ENCODE assay signal across 9 mouse cellular contexts in genomic region chr10:66911261-66911911, GRCm38 (mm10).
DNase-seq lines count a peak whose midpoint lies in the region; ATAC-seq and TF ChIP-seq lines count a peak whose summit lies in the region.
"Had no signal": no experiment of that assay in that cellular context is flagged by ENCODE, and none has a peak within 500 bp of the region (broad histone marks: within the 10 kb centered on the region; RNA-seq: fewer than 3 reads in every experiment).

No protein-coding gene starts in this region.

- H3K36me3 ChIP-seq in limb, embryonic 14.5 days (ENCODE audit: control insufficient read depth, insufficient read depth, low read length) = no peaks in the 10 kb centered on the region
- H3K36me3 ChIP-seq in small intestine, adult 2 months (ENCODE audit: control insufficient read depth, insufficient read depth, low read length) = no peaks in the 10 kb centered on the region
- no peaks in the 10 kb centered on the region for H3K36me3 ChIP-seq in thymus, adult 2 months (ENCODE audit: control insufficient read depth, insufficient read depth, low read length)
- H3K36me3 ChIP-seq: neural tube, embryonic 12.5 days had no signal

- no peak overlapping the region for H3K4me2 ChIP-seq in limb, embryonic 14.5 days (replicated peaks; ENCODE audit: low read depth, low read length, severe bottlenecking)
- H3K4me2 ChIP-seq: neural tube, embryonic 12.5 days had no signal

- no peaks in the 10 kb centered on the region for H3K27me3 ChIP-seq in limb, embryonic 14.5 days (ENCODE audit: control insufficient read depth, insufficient read depth, low read length)
- no peaks in the 10 kb centered on the region for H3K27me3 ChIP-seq in small intestine, adult 2 months (ENCODE audit: control insufficient read depth, insufficient read depth, low read length)
- no peaks in the 10 kb centered on the region for H3K27me3 ChIP-seq in thymus, adult 2 months (ENCODE audit: control insufficient read depth, insufficient read depth, low read length)
- H3K27me3 ChIP-seq: neural tube, embryonic 12.5 days had no signal

- TF ChIP-seq CTCF in small intestine, adult 2 months (IDR thresholded peaks at IDR 0.05; ENCODE audit: extremely low read depth, insufficient read length, insufficient replicate concordance, low read depth, low read length) = no peak
- TF ChIP-seq CTCF in thymus, adult 2 months (IDR thresholded peaks at IDR 0.05; ENCODE audit: borderline replicate concordance, control insufficient read depth, extremely low read depth, insufficient read depth, low read length, poor library complexity) = no peak

- H3K9me3 ChIP-seq in limb, embryonic 14.5 days (ENCODE audit: control insufficient read depth, low read length) = no peaks in the 10 kb centered on the region
- H3K9me3 ChIP-seq: neural tube, embryonic 12.5 days had no signal

- H3K4me3 ChIP-seq in limb, embryonic 14.5 days (replicated peaks; ENCODE audit: low read length) = no peak overlapping the region
- H3K4me3 ChIP-seq in small intestine, adult 2 months (ENCODE audit: low read depth, low read length) = no peak overlapping the region
- H3K4me3 ChIP-seq in thymus, adult 2 months (ENCODE audit: control insufficient read depth, insufficient read depth, low read length) = no peak overlapping the region
- H3K4me3 ChIP-seq: neural tube, embryonic 12.5 days had no signal

- peaks cover 23% of the 10 kb centered on the region for H3K4me1 ChIP-seq in limb, embryonic 14.5 days (ENCODE audit: control insufficient read depth, insufficient read depth, low read length)
- H3K4me1 ChIP-seq in small intestine, adult 2 months (ENCODE audit: control insufficient read depth, insufficient read depth, insufficient read length, low read length) = peaks cover 14% of the 10 kb centered on the region
- H3K4me1 ChIP-seq in thymus, adult 2 months (replicated peaks; ENCODE audit: control insufficient read depth, insufficient read depth, low read length) = peaks cover 3% of the 10 kb centered on the region; the same call in 1 of the 2 replicates

- peak; percentile 39 for DNase-seq in right cerebral cortex, postnatal 14 days
- DNase-seq in right cerebral cortex, postnatal 25 days = no peak
- DNase-seq in cerebellum, postnatal 14 days = peak; percentile 57 to 59
- peak; percentile 62 for DNase-seq in heart, postnatal 4 days
- DNase-seq in limb, embryonic 14.5 days (ENCODE audit: low spot score) = peak; percentile 40
- DNase-seq in Muller cell, postnatal 12 days (ENCODE audit: inconsistent ontology term) = no peak
- DNase-seq in thymus, adult 2 months = no peak

- no peak for ATAC-seq in limb, embryonic 14.5 days (ENCODE audit: low FRiP score, low read depth)

- WGBS in limb, embryonic 14.5 days = 60% methylated on average over 10 of the region's 10 CpGs
- 48% methylated on average over 10 of the region's 10 CpGs for WGBS in small intestine, adult 2 months
- 35% methylated on average over 10 of the region's 10 CpGs for WGBS in thymus, adult 2 months

- no peak overlapping the region for H3K9ac ChIP-seq in limb, embryonic 14.5 days (ENCODE audit: low read depth, low read length, severe bottlenecking)
- H3K9ac ChIP-seq: neural tube, embryonic 12.5 days had no signal

- no peak for TF ChIP-seq POLR2A in limb, embryonic 14.5 days (IDR thresholded peaks at IDR 0.05; ENCODE audit: borderline replicate concordance, extremely low read depth, insufficient read depth, insufficient read length)
- TF ChIP-seq POLR2A in small intestine, adult 2 months (IDR thresholded peaks at IDR 0.05; ENCODE audit: low read depth, low read length) = no peak
- TF ChIP-seq POLR2A in thymus, adult 2 months (IDR thresholded peaks at IDR 0.05; ENCODE audit: control insufficient read depth, extremely low read depth, insufficient read depth, low read length, poor library complexity) = no peak

- no peak overlapping the region for H3K27ac ChIP-seq in limb, embryonic 14.5 days (replicated peaks; ENCODE audit: low read depth, low read length)
- peak overlapping the region; percentile 55 for H3K27ac ChIP-seq in small intestine, adult 2 months (ENCODE audit: insufficient read depth, low read depth, low read length)
- H3K27ac ChIP-seq in thymus, adult 2 months (ENCODE audit: control insufficient read depth, insufficient read depth, low read length) = no peak overlapping the region
- H3K27ac ChIP-seq: neural tube, embryonic 12.5 days had no signal

Comparison
In these comparisons a context has a peak if more than half of its experiments do, and no peak if none do; other contexts are left out.
1. DNase-seq: peak in right cerebral cortex, postnatal 14 days (single experiment), cerebellum, postnatal 14 days (2 of 2), heart, postnatal 4 days (single experiment) and limb, embryonic 14.5 days (single experiment); none in right cerebral cortex, postnatal 25 days (single experiment), Muller cell, postnatal 12 days (single experiment) and thymus, adult 2 months (single experiment).